Mouse (Mus musculus): ENCODE results near the gene Dppa1.

Gene Dppa1

GRCm38 (mm10) chr11:46629211-46629795, at the start of gene Dppa1:
Dppa1 (minus strand) TSS chr11:46629261.
- 83% methylated on average over 2 of the region's 2 CpGs for WGBS

- WGBS = 36% methylated on average over 2 of the region's 2 CpGs
Measured at GRCm38 (mm10) chr11:46667938-46668337, 38.9 kb upstream of the Dppa1 start.

GRCm38 (mm10) chr11:46667105-46667504, 38.0 kb upstream of the Dppa1 start:
- WGBS = 81% methylated on average over 3 of the region's 3 CpGs

GRCm38 (mm10) chr11:46665599-46666522, 36.8 kb upstream of the Dppa1 start:
- WGBS = 68% methylated on average over 6 of the region's 6 CpGs

- 69% methylated on average over 4 of the region's 4 CpGs for WGBS
Measured at GRCm38 (mm10) chr11:46663215-46663614, 34.2 kb upstream of the Dppa1 start.

- WGBS = 50% methylated on average over 3 of the region's 3 CpGs
Measured at GRCm38 (mm10) chr11:46652476-46652875, 23.4 kb upstream of the Dppa1 start.

- 82% methylated on average over 3 of the region's 3 CpGs for WGBS
Measured at GRCm38 (mm10) chr11:46649655-46650054, 20.6 kb upstream of the Dppa1 start.

- WGBS = 61% methylated on average over 1 of the region's 1 CpGs
Measured at GRCm38 (mm10) chr11:46644824-46645223, 15.8 kb upstream of the Dppa1 start.

- 81% methylated on average over 3 of the region's 3 CpGs for WGBS
Measured at GRCm38 (mm10) chr11:46636568-46636967, 7.5 kb upstream of the Dppa1 start.

- 92% methylated on average over 4 of the region's 4 CpGs for WGBS
Measured at GRCm38 (mm10) chr11:46635516-46635915, 6.5 kb upstream of the Dppa1 start.

- WGBS = 15% methylated on average over 3 of the region's 3 CpGs
Measured at GRCm38 (mm10) chr11:46631635-46632034, 2.6 kb upstream of the Dppa1 start.

GRCm38 (mm10) chr11:46620414-46621168, 8.5 kb downstream of the Dppa1 start:
- 29% methylated on average over 7 of the region's 7 CpGs for WGBS

GRCm38 (mm10) chr11:46619929-46620328, 9.1 kb downstream of the Dppa1 start:
- WGBS = 65% methylated on average over 1 of the region's 1 CpGs

- 85% methylated on average over 2 of the region's 2 CpGs for WGBS
Measured at GRCm38 (mm10) chr11:46592416-46592815, 36.6 kb downstream of the Dppa1 start.

GRCm38 (mm10) chr11:46582741-46583140, 46.3 kb downstream of the Dppa1 start:
- WGBS = 86% methylated on average over 5 of the region's 5 CpGs

- WGBS = 85% methylated on average over 3 of the region's 3 CpGs
Measured at GRCm38 (mm10) chr11:46580428-46580827, 48.6 kb downstream of the Dppa1 start.

GRCm38 (mm10) chr11:46578771-46579281, 50.2 kb downstream of the Dppa1 start:
- WGBS = 59% methylated on average over 5 of the region's 5 CpGs

GRCm38 (mm10) chr11:46571327-46571726, 57.7 kb downstream of the Dppa1 start, which contains the start of gene BC053393:
BC053393 (plus strand) TSS chr11:46571536.
- WGBS = 76% methylated on average over 1 of the region's 1 CpGs

GRCm38 (mm10) chr11:46569107-46569506, 60.0 kb downstream of the Dppa1 start:
- WGBS = 80% methylated on average over 1 of the region's 1 CpGs

- WGBS = 92% methylated on average over 2 of the region's 2 CpGs
Measured at GRCm38 (mm10) chr11:46565967-46566366, 63.1 kb downstream of the Dppa1 start.

GRCm38 (mm10) chr11:46564671-46565070, 64.4 kb downstream of the Dppa1 start:
- WGBS = 84% methylated on average over 1 of the region's 1 CpGs

GRCm38 (mm10) chr11:46561096-46561495, 68.0 kb downstream of the Dppa1 start:
- WGBS = 90% methylated on average over 4 of the region's 4 CpGs
